Mouse (Mus musculus) spleen, postnatal 4 days (tissue): ENCODE data around the gene Tmem50a.
A peak's percentile ranks its signal among the peaks of the same experiment; 100 is the strongest.

ENCODE experiments used
- DNase-seq, 2 experiments: peaks; one replicate each; pipeline ENCODE4 v3.0.0; 2022; ENCODE audit warnings: low spot score in 2 of 2

The Tmem50a gene

GRCm38 (mm10) chr4:134852438-134853255, 62.2 kb downstream of the Tmem50a start:
- DNase-seq, result peak; percentile 70 to 87

- DNase-seq, result no peak
Measured at GRCm38 (mm10) chr4:134851876-134852275, 62.9 kb downstream of the Tmem50a start.

GRCm38 (mm10) chr4:134851236-134851635, 63.6 kb downstream of the Tmem50a start:
- no peak for DNase-seq

- DNase-seq, result no peak
Measured at GRCm38 (mm10) chr4:134850551-134850950, 64.3 kb downstream of the Tmem50a start.
